Mouse (Mus musculus) neural tube, embryonic 10.5 days (tissue): ENCODE measurements around the gene Colec11.

ENCODE experiments used
- DNase-seq: peaks from one replicate; pipeline ENCODE4 v3.0.0-alpha.2; 2017; ENCODE audit warnings: low spot score; ENCODE audit errors: extremely low spot score

Gene Colec11

DNA sequence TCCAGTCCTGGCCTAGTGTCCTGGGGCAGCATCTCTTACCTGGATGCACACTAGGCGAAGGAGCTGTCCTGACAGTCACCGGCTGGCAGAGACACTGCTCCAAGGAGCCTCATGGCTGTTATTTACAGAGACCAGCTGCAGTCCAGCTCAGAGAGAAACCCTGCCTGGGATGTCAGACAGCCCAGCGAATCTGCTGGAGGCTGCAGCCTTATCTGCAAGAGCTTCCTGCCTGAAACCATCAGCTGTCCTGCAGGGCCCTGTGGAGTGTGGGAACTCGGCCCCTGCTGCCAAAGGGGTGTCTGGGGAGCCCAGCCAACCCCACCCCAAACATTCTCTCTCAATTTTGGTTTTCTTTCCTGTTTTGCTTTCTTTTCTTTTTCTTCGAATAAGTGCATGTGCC lies at the start of gene Colec11:
Colec11 (minus strand) TSS at position 183 of the 400 bp plus-strand sequence.
- DNase-seq, result no peak

DNA sequence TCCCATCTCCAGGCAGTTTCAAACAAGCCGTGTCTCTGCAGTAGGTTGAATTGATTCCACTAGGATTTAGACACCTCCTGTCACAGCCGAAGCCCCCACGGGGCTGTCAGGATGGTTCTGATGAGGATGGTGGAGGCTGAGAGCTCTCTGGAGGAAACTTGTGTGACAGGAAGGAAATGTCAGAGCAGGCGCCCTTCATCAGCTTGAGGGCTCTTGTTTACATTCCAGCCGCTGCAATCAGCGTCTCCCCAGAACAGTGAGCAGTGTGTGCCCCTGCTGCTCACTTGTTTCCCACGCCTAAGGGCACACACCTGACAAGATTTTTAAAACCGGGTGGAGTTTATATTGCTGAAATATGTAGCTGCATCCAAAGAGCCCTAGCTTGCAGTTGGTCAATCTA lies 44.1 kb upstream of the Colec11 start:
- DNase-seq, result no peak

- no peak for DNase-seq
Observed at GRCm38 (mm10) chr12:28666734-28667133, 43.6 kb upstream of the Colec11 start.

GRCm38 (mm10) chr12:28662628-28663027 lies 39.5 kb upstream of the Colec11 start:
- no peak for DNase-seq

GRCm38 (mm10) chr12:28649141-28650110 lies 26.2 kb upstream of the Colec11 start, which contains the start of gene Rnaseh1:
TSS of gene Rnaseh1 (plus strand) at chr12:28649602.
- DNase-seq, result peak; percentile 88

DNA sequence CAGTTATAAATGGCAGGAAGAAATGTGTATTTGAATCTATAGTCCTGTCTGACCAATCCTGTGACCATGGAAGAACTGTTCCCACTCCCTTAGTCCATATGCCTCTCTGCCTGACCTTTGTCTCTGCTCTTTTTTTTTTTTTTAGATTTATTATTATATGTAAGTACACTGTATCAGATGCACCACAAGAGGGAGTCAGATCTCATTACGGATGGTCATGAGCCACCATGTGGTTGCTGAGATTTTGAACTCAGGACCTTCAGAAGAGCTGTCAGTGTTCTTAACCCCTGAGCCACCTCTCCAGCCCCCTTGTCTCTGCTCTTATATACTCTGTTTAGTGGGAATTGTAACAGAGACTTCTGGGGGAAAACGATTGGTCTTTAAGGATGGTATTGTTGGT lies 15.6 kb upstream of the Colec11 start:
- no peak for DNase-seq

GRCm38 (mm10) chr12:28636543-28636942 lies 13.4 kb upstream of the Colec11 start:
- DNase-seq, result no peak

DNA sequence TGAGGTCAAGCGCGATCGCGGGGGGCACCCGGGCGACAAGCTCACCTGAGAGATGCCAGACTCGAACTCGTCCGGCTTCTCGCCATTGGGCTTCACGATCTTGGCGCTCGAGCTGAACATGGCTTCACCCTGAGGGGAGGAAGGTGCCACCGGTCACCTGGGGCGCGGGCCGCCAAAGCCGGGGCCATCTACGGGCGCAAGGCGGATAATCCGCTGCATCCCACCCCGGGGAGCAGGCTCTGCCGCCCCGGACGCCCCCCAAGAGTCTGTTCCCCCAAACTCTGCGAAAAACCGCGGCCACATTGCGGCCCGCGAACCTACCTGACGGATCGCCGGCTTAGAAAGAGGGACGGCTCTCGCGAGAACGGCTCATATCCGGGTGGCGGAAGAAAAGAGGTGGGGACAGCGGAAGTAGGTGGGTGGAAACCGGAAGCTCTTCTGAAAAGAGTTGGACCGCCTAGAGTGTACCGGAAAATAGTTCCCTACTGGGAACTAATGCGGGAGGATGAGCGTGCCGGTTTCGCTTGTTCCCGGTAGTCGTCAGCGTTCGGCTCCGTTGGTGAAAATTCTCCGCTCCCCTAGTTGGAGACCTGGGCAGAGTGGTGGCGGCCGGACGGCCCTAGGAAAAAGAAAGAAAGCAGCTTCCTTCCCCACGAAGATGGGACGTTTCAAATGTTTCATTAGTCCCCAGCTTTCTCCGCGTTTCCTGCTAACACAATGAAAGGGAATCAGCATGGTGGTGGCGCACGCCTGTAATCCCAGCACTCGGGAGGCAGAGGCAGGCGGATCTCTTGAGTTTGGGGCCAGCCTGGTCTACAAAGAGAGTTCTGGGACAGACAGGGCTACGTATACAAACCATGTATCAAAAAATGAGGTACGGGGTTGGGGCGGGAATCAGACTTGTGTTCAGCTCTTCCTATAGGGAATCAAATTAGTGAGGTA lies 12.6 kb upstream of the Colec11 start, which contains the start of gene Rps7:
Rps7 (minus strand) TSS at position 419 of the 942 bp plus-strand sequence.
- peak; percentile 93 for DNase-seq

DNA sequence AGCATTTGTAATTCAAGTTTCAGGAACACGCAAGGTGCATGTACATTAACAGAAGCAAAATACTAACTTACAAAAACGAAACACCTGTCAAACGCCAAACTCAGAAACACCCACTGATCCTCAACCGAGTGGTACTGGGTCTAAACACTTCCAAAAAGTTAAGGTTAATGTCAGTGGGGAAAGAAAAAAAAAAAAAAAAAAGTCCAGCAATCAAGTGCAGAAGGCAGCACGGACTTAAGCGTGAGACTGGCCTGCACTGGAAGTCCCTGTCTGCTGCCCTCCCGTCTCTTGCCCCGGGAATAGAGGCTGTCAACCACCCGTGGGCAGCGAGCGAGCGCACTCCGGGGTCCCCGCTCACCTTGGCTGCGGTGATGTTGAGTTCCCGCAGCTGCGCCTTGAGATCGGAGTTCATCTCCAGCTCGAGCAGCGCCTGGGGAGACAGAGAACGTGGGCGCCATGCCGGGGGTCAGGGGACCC lies 11.9 kb upstream of the Colec11 start:
- no peak for DNase-seq

GRCm38 (mm10) chr12:28628436-28628835 lies 5.3 kb upstream of the Colec11 start:
- DNase-seq, result no peak

GRCm38 (mm10) chr12:28627092-28627491 lies 3.9 kb upstream of the Colec11 start:
- DNase-seq, result no peak

GRCm38 (mm10) chr12:28625407-28625806 lies 2.2 kb upstream of the Colec11 start:
- no peak for DNase-seq

- no peak for DNase-seq
Observed at GRCm38 (mm10) chr12:28624251-28624650, 1.1 kb upstream of the Colec11 start.

GRCm38 (mm10) chr12:28622641-28623040 lies 536 bp downstream of the Colec11 start:
- DNase-seq, result no peak

DNA sequence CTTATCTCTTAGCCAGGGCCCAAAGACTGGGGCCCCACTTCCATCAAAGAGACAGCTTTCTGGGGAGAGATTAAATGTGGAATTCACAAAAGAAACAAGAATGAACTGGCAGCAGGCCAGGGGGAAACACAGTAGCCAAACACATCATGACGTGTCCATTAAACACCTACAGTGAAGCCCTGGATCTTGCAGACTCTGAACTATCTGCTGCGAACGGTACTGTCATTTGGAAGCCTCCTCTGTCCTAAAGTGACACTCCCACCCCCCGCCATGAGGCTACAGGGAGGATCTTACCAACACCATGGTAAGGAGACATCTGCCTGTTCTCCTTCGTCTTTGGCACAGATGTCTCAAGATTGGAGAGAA lies 1.0 kb downstream of the Colec11 start:
- no peak for DNase-seq

DNA sequence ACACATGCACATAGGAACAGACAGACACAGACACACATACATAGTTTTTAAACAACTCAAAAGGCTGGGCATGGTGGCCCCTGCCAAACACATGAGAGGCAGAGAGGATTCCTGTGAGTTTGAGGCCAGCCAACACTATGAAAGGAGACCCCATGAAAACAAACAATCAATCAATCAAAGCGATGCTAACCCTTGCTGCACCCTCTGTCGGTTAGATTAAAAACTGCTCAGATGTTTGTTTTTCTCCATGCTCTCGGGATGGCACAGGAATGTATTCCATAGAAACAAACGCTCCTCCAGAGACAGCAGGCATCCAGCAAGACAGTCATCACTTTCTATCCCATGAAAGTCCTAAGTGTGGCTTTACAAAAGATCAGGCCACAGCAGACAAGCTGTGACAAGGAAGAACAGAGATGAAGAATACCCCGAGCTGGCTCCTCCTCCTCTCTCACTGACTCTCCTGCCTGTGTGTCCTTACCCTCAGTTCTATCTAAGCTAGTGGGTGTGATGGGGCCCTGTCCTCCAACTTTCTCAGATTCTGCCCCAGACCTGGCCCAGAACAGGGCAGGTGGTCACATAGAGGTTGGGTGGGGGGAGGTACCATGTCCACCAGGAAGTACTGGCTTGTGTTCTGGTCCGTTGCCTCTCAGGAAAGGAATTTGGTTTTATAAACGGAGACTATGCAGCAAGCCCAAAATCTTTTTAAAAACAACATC lies 1.6 kb downstream of the Colec11 start:
- no peak for DNase-seq

DNA sequence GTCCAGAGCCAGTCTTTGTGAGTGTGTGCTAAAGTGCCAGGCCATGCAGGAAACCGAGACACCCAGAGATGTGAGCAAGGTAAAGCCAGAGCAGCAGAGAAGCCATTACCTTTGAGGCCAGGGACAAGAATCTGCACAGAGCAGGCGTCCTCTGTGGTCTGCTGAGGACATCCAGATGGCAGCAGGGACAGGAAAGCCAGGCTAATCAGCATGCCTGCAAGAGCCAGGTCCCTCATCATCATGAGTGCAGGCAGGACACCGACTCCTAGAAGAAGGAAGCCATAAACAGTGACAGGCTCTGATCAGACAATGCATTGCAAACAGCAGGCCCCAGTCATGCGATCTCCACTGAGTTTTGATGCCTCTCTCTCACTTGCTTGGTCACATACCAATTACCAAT lies 5.9 kb downstream of the Colec11 start:
- no peak for DNase-seq

GRCm38 (mm10) chr12:28614401-28614800 lies 8.8 kb downstream of the Colec11 start:
- no peak for DNase-seq

GRCm38 (mm10) chr12:28612391-28612790 lies 10.8 kb downstream of the Colec11 start:
- DNase-seq, result no peak

- no peak for DNase-seq
Observed at GRCm38 (mm10) chr12:28607546-28608305, 15.5 kb downstream of the Colec11 start.
